Mouse (Mus musculus): ENCODE data around the gene Col4a4. TPM values are rescaled to one million over a fixed set of nuclear protein-coding genes. Genes with fewer than 3 reads are reported as not detected.

Gene Col4a4
- polyA plus RNA-seq, 1 experiment from 2014 or later, result 0.18 TPM

DNA sequence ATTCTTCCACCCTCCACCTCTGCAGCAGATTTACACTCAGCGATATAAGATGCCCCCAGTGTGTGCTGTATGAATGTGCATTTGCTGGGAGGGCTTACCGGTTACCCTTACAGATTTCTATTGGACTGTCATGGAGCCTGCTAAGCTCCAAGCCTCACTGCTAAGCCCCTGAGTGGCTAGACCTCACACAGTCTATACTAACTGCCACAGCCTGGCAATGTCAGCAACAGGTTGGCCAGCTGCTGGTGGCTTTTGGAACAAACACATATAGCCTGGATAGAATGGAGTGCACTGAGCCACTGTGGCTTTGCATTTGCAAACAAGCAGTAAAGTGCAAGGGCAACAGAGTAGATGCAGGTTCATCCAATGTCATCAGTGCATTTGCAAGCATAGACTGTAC is 94.7 kb downstream of the Col4a4 start:
- Histone ChIP-seq H3K9ac (ENCODE audit: low read depth, low read length) (no peak overlapping the region), H3K27me3 (ENCODE audit: control insufficient read depth, insufficient read depth, low read depth, low read length) (no peaks in the 10 kb centered on the region), H3K27ac (ENCODE audit: low read length) (no peak overlapping the region), H3K36me3 (ENCODE audit: control insufficient read depth, insufficient read depth) (no peaks in the 10 kb centered on the region), H3K4me2 (ENCODE audit: low read depth, low read length) (no peak overlapping the region), H3K4me3 (ENCODE audit: low read depth, low read length) (no peak overlapping the region), H3K4me1 (ENCODE audit: control insufficient read depth, low read depth, low read length) (no peaks in the 10 kb centered on the region), H3K9me3 (replicated peaks; ENCODE audit: control insufficient read depth, low read length) (no peaks in the 10 kb centered on the region)
- ATAC-seq (ENCODE audit: low read depth), result no peak
- WGBS (ENCODE audit: insufficient replicate concordance), result 64% methylated on average over 2 of the region's 2 CpGs

DNA sequence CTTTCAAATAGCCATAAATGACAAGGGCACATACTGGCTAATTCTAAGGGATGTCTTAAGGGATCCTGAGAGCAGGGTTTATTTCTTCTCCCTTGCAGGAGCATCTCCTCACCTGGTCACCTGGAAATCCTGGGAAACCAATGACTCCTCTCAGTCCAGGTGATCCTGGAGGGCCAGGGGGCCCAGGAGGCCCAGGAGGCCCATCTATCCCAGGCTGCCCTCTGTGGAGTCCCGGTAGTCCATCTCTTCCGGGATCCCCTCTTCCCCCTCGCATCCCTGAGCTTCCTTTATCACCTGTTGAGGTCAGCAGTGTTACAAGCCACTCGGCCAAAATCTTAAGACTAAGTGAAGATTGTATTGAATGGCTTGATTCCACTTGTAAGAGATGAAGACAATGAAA is 100.3 kb downstream of the Col4a4 start:
- H3K4me3 ChIP-seq (ENCODE audit: low read depth, low read length), result no peak overlapping the region
- WGBS (ENCODE audit: insufficient replicate concordance), result 54% methylated on average over 4 of the region's 4 CpGs
- H3K27ac ChIP-seq (ENCODE audit: low read length), result no peak overlapping the region
- no peaks in the 10 kb centered on the region for H3K9me3 ChIP-seq (replicated peaks; ENCODE audit: control insufficient read depth, low read length)
- H3K9ac ChIP-seq (ENCODE audit: low read depth, low read length), result no peak overlapping the region
- ATAC-seq (ENCODE audit: low read depth), result no peak
- H3K27me3 ChIP-seq (ENCODE audit: control insufficient read depth, insufficient read depth, low read depth, low read length), result no peaks in the 10 kb centered on the region
- H3K36me3 ChIP-seq (ENCODE audit: control insufficient read depth, insufficient read depth), result no peaks in the 10 kb centered on the region
- no peaks in the 10 kb centered on the region for H3K4me1 ChIP-seq (ENCODE audit: control insufficient read depth, low read depth, low read length)
- H3K4me2 ChIP-seq (ENCODE audit: low read depth, low read length), result no peak overlapping the region

DNA sequence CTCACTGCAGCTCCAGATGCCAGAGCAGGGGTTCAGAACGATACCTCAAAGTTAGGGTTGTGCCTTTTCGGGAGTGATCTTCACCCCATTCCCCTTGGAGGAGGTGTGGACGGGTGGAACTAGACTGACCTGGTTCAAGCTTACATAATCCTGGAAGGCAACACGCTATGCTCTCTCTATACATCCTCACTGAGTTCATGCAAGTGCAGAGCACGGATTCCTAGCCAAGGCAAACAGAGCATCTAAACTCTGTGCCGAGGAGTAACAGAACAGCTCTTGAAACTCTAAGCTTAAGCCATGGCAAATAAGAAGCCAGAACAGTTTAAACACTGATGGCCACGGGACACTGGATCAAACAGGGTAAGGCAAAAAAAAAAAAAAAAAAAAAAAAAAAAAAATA is 104.3 kb downstream of the Col4a4 start:
- Histone ChIP-seq H3K4me3 (ENCODE audit: low read depth, low read length) (no peak overlapping the region), H3K4me1 (ENCODE audit: control insufficient read depth, low read depth, low read length) (no peaks in the 10 kb centered on the region), H3K9ac (ENCODE audit: low read depth, low read length) (no peak overlapping the region), H3K27me3 (ENCODE audit: control insufficient read depth, insufficient read depth, low read depth, low read length) (no peaks in the 10 kb centered on the region), H3K27ac (ENCODE audit: low read length) (no peak overlapping the region), H3K9me3 (replicated peaks; ENCODE audit: control insufficient read depth, low read length) (no peaks in the 10 kb centered on the region), H3K36me3 (ENCODE audit: control insufficient read depth, insufficient read depth) (no peaks in the 10 kb centered on the region), H3K4me2 (ENCODE audit: low read depth, low read length) (no peak overlapping the region)
- WGBS (ENCODE audit: insufficient replicate concordance), result 56% methylated on average over 7 of the region's 7 CpGs
- no peak for ATAC-seq (ENCODE audit: low read depth)

GRCm38 (mm10) chr1:82479696-82480487 is 106.8 kb downstream of the Col4a4 start:
- Histone ChIP-seq H3K4me1 (ENCODE audit: control insufficient read depth, low read depth, low read length) (no peaks in the 10 kb centered on the region), H3K4me3 (ENCODE audit: low read depth, low read length) (no peak overlapping the region), H3K36me3 (ENCODE audit: control insufficient read depth, insufficient read depth) (no peaks in the 10 kb centered on the region), H3K27me3 (ENCODE audit: control insufficient read depth, insufficient read depth, low read depth, low read length) (no peaks in the 10 kb centered on the region), H3K4me2 (ENCODE audit: low read depth, low read length) (no peak overlapping the region), H3K9me3 (replicated peaks; ENCODE audit: control insufficient read depth, low read length) (no peaks in the 10 kb centered on the region), H3K9ac (ENCODE audit: low read depth, low read length) (no peak overlapping the region), H3K27ac (ENCODE audit: low read length) (no peak overlapping the region)
- ATAC-seq (ENCODE audit: low read depth), result no peak
- WGBS (ENCODE audit: insufficient replicate concordance), result 64% methylated on average over 12 of the region's 12 CpGs

DNA sequence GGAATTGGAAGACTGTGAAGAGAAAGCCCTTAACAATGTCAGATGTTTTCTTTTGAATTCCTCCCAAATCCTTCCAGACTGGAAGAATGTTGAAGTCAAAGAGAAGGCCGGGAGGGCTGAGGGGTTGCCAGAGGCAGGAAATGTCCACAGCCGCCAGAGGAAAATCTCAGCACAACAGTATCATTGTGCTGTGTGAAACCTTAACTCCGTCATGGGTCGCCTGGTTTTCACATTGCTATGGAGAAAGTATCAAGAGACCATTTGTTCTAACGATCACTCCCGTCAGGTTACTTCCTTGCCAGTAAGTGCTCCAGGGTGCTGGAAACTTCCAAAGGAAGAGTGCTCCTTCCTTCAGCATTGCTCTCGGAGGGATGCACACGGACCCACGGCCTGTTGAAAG is 109.9 kb downstream of the Col4a4 start:
- Histone ChIP-seq H3K27ac (ENCODE audit: low read length) (no peak overlapping the region), H3K36me3 (ENCODE audit: control insufficient read depth, insufficient read depth) (no peaks in the 10 kb centered on the region), H3K27me3 (ENCODE audit: control insufficient read depth, insufficient read depth, low read depth, low read length) (no peaks in the 10 kb centered on the region), H3K4me3 (ENCODE audit: low read depth, low read length) (no peak overlapping the region), H3K4me1 (ENCODE audit: control insufficient read depth, low read depth, low read length) (no peaks in the 10 kb centered on the region), H3K4me2 (ENCODE audit: low read depth, low read length) (no peak overlapping the region), H3K9ac (ENCODE audit: low read depth, low read length) (no peak overlapping the region), H3K9me3 (replicated peaks; ENCODE audit: control insufficient read depth, low read length) (no peaks in the 10 kb centered on the region)
- WGBS (ENCODE audit: insufficient replicate concordance), result 35% methylated on average over 9 of the region's 9 CpGs
- ATAC-seq (ENCODE audit: low read depth), result no peak

- no peaks in the 10 kb centered on the region for H3K36me3 ChIP-seq (ENCODE audit: control insufficient read depth, insufficient read depth)
- no peak overlapping the region for H3K4me3 ChIP-seq (ENCODE audit: low read depth, low read length)
- no peaks in the 10 kb centered on the region for H3K9me3 ChIP-seq (replicated peaks; ENCODE audit: control insufficient read depth, low read length)
- ATAC-seq (ENCODE audit: low read depth), result no peak
- 45% methylated on average over 11 of the region's 11 CpGs for WGBS (ENCODE audit: insufficient replicate concordance)
- H3K4me2 ChIP-seq (ENCODE audit: low read depth, low read length), result no peak overlapping the region
- no peak overlapping the region for H3K27ac ChIP-seq (ENCODE audit: low read length)
- H3K4me1 ChIP-seq (ENCODE audit: control insufficient read depth, low read depth, low read length), result no peaks in the 10 kb centered on the region
- no peak overlapping the region for H3K9ac ChIP-seq (ENCODE audit: low read depth, low read length)
- H3K27me3 ChIP-seq (ENCODE audit: control insufficient read depth, insufficient read depth, low read depth, low read length), result no peaks in the 10 kb centered on the region
Measured at GRCm38 (mm10) chr1:82476256-82476655, 110.4 kb downstream of the Col4a4 start.

GRCm38 (mm10) chr1:82475821-82476220 is 110.8 kb downstream of the Col4a4 start:
- 72% methylated on average over 4 of the region's 4 CpGs for WGBS (ENCODE audit: insufficient replicate concordance)

GRCm38 (mm10) chr1:82475254-82475653 is 111.4 kb downstream of the Col4a4 start:
- Histone ChIP-seq H3K9me3 (replicated peaks; ENCODE audit: control insufficient read depth, low read length) (no peaks in the 10 kb centered on the region), H3K4me2 (ENCODE audit: low read depth, low read length) (no peak overlapping the region), H3K4me3 (ENCODE audit: low read depth, low read length) (no peak overlapping the region), H3K27me3 (ENCODE audit: control insufficient read depth, insufficient read depth, low read depth, low read length) (no peaks in the 10 kb centered on the region), H3K9ac (ENCODE audit: low read depth, low read length) (no peak overlapping the region), H3K4me1 (ENCODE audit: control insufficient read depth, low read depth, low read length) (no peaks in the 10 kb centered on the region), H3K27ac (ENCODE audit: low read length) (no peak overlapping the region), H3K36me3 (ENCODE audit: control insufficient read depth, insufficient read depth) (no peaks in the 10 kb centered on the region)
- ATAC-seq (ENCODE audit: low read depth), result no peak
- 55% methylated on average over 5 of the region's 5 CpGs for WGBS (ENCODE audit: insufficient replicate concordance)

More at GRCm38 (mm10) chr1:82475821-82476220, 110.8 kb downstream of the Col4a4 start:
- no peaks in the 10 kb centered on the region for H3K36me3 ChIP-seq (ENCODE audit: control insufficient read depth, insufficient read depth)
- no peak overlapping the region for H3K4me2 ChIP-seq (ENCODE audit: low read depth, low read length)
- no peak overlapping the region for H3K4me3 ChIP-seq (ENCODE audit: low read depth, low read length)
- no peak for ATAC-seq (ENCODE audit: low read depth)
- no peaks in the 10 kb centered on the region for H3K4me1 ChIP-seq (ENCODE audit: control insufficient read depth, low read depth, low read length)
- H3K27me3 ChIP-seq (ENCODE audit: control insufficient read depth, insufficient read depth, low read depth, low read length), result no peaks in the 10 kb centered on the region
- no peak overlapping the region for H3K9ac ChIP-seq (ENCODE audit: low read depth, low read length)
- no peak overlapping the region for H3K27ac ChIP-seq (ENCODE audit: low read length)
- no peaks in the 10 kb centered on the region for H3K9me3 ChIP-seq (replicated peaks; ENCODE audit: control insufficient read depth, low read length)

GRCm38 (mm10) chr1:82474461-82474961 is 112.1 kb downstream of the Col4a4 start:
- Histone ChIP-seq H3K9ac (ENCODE audit: low read depth, low read length) (no peak overlapping the region), H3K4me1 (ENCODE audit: control insufficient read depth, low read depth, low read length) (no peaks in the 10 kb centered on the region), H3K4me2 (ENCODE audit: low read depth, low read length) (no peak overlapping the region), H3K9me3 (replicated peaks; ENCODE audit: control insufficient read depth, low read length) (no peaks in the 10 kb centered on the region), H3K4me3 (ENCODE audit: low read depth, low read length) (no peak overlapping the region), H3K27me3 (ENCODE audit: control insufficient read depth, insufficient read depth, low read depth, low read length) (no peaks in the 10 kb centered on the region), H3K36me3 (ENCODE audit: control insufficient read depth, insufficient read depth) (no peaks in the 10 kb centered on the region), H3K27ac (ENCODE audit: low read length) (no peak overlapping the region)
- WGBS (ENCODE audit: insufficient replicate concordance), result 24% methylated on average over 4 of the region's 4 CpGs
- no peak for ATAC-seq (ENCODE audit: low read depth)
